Mouse (Mus musculus): ENCODE data around the gene Nfyc.

The Nfyc gene

GRCm38 (mm10) chr4:120755299-120755698 is 76.1 kb downstream of the Nfyc start:
- peak; percentile 27 to 49 for DNase-seq (ENCODE audit: low spot score in 2 of 2)

- no peak for DNase-seq (ENCODE audit: low spot score in 2 of 2)
Observed at GRCm38 (mm10) chr4:120749601-120750000, 81.8 kb downstream of the Nfyc start.

- DNase-seq (ENCODE audit: low spot score in 2 of 2), result no peak
Observed at GRCm38 (mm10) chr4:120747941-120748866, 83.2 kb downstream of the Nfyc start, which contains the start of gene Kcnq4. TSS of gene Kcnq4 (minus strand) at chr4:120748612.

GRCm38 (mm10) chr4:120747243-120747792 is 84.1 kb downstream of the Nfyc start:
- DNase-seq (ENCODE audit: low spot score in 2 of 2), result no peak

- no peak for DNase-seq (ENCODE audit: low spot score in 2 of 2)
Observed at GRCm38 (mm10) chr4:120746552-120747150, 84.7 kb downstream of the Nfyc start.

- DNase-seq (ENCODE audit: low spot score in 2 of 2), result no peak
Observed at GRCm38 (mm10) chr4:120745731-120746551, 85.4 kb downstream of the Nfyc start.

- no peak for DNase-seq (ENCODE audit: low spot score in 2 of 2)
Observed at GRCm38 (mm10) chr4:120743636-120744035, 87.7 kb downstream of the Nfyc start.

GRCm38 (mm10) chr4:120741303-120741702 is 90.1 kb downstream of the Nfyc start:
- DNase-seq (ENCODE audit: low spot score in 2 of 2), result no peak

GRCm38 (mm10) chr4:120734012-120734622 is 97.3 kb downstream of the Nfyc start:
- no peak for DNase-seq (ENCODE audit: low spot score in 2 of 2)

- DNase-seq (ENCODE audit: low spot score in 2 of 2), result no peak
Observed at GRCm38 (mm10) chr4:120732737-120733136, 98.6 kb downstream of the Nfyc start.

GRCm38 (mm10) chr4:120731030-120731644 is 100.2 kb downstream of the Nfyc start:
- DNase-seq (ENCODE audit: low spot score in 2 of 2), result peak; percentile 43 to 44

- no peak for DNase-seq (ENCODE audit: low spot score in 2 of 2)
Observed at GRCm38 (mm10) chr4:120730574-120730973, 100.8 kb downstream of the Nfyc start.

GRCm38 (mm10) chr4:120730146-120730545 is 101.2 kb downstream of the Nfyc start:
- no peak for DNase-seq (ENCODE audit: low spot score in 2 of 2)

- DNase-seq (ENCODE audit: low spot score in 2 of 2), result no peak
Observed at GRCm38 (mm10) chr4:120729441-120729840, 101.9 kb downstream of the Nfyc start.

GRCm38 (mm10) chr4:120727842-120728241 is 103.5 kb downstream of the Nfyc start:
- no peak for DNase-seq (ENCODE audit: low spot score in 2 of 2)

GRCm38 (mm10) chr4:120726174-120726573 is 105.2 kb downstream of the Nfyc start:
- DNase-seq (ENCODE audit: low spot score in 2 of 2), result no peak

- DNase-seq (ENCODE audit: low spot score in 2 of 2), result no peak
Observed at GRCm38 (mm10) chr4:120725516-120726090, 105.8 kb downstream of the Nfyc start.

- DNase-seq (ENCODE audit: low spot score in 2 of 2), result no peak
Observed at GRCm38 (mm10) chr4:120721574-120721973, 109.8 kb downstream of the Nfyc start.

GRCm38 (mm10) chr4:120719152-120719551 is 112.2 kb downstream of the Nfyc start:
- no peak for DNase-seq (ENCODE audit: low spot score in 2 of 2)

- no peak for DNase-seq (ENCODE audit: low spot score in 2 of 2)
Observed at GRCm38 (mm10) chr4:120717591-120717990, 113.8 kb downstream of the Nfyc start.
